Mouse (Mus musculus): ENCODE data around the gene B3gnt9. TPM values are rescaled to one million over a fixed set of nuclear protein-coding genes. Genes with fewer than 3 reads are reported as not detected.

B3gnt9 gene
- polyA plus RNA-seq, 1 experiment from 2014 or later, result 6.3 TPM

- Histone ChIP-seq H3K27me3 (ENCODE audit: control insufficient read depth, insufficient read depth, low read length) (peaks cover 87% of the 10 kb centered on the region), H3K4me1 (replicated peaks; ENCODE audit: control insufficient read depth, insufficient read depth, low read length) (peaks cover 13% of the 10 kb centered on the region; the same call in 1 of the 2 replicates), H3K4me3 (ENCODE audit: low read depth, low read length) (no peak overlapping the region), H3K9ac (ENCODE audit: low read depth, low read length) (no peak overlapping the region), H3K36me3 (ENCODE audit: control insufficient read depth, insufficient read depth, low read length) (no peaks in the 10 kb centered on the region), H3K27ac (ENCODE audit: low read depth, low read length) (no peak overlapping the region), H3K9me3 (ENCODE audit: control insufficient read depth, low read length) (no peaks in the 10 kb centered on the region), H3K4me2 (replicated peaks; ENCODE audit: low read depth, low read length) (no peak overlapping the region)
- DNase-seq (ENCODE audit: low spot score), result no peak
- ATAC-seq (ENCODE audit: low FRiP score), result no peak
- 7% methylated on average over 13 of the region's 13 CpGs for WGBS
Measured at GRCm38 (mm10) chr8:105266775-105267174, 11.8 kb upstream of the B3gnt9 start.

GRCm38 (mm10) chr8:105265128-105265527 lies 10.2 kb upstream of the B3gnt9 start:
- Histone ChIP-seq H3K4me3 (ENCODE audit: low read depth, low read length) (peak overlapping the region; percentile 60; the same call in 1 of the 2 replicates), H3K27me3 (ENCODE audit: control insufficient read depth, insufficient read depth, low read length) (peaks cover 81% of the 10 kb centered on the region), H3K4me1 (replicated peaks; ENCODE audit: control insufficient read depth, insufficient read depth, low read length) (peaks cover 8% of the 10 kb centered on the region; the same call in 1 of the 2 replicates), H3K27ac (ENCODE audit: low read depth, low read length) (no peak overlapping the region), H3K36me3 (ENCODE audit: control insufficient read depth, insufficient read depth, low read length) (no peaks in the 10 kb centered on the region), H3K9ac (ENCODE audit: low read depth, low read length) (no peak overlapping the region), H3K4me2 (replicated peaks; ENCODE audit: low read depth, low read length) (0 out of 2 replicates have a peak overlapping the region, but pooled peaks have one; percentile 81), H3K9me3 (ENCODE audit: control insufficient read depth, low read length) (no peaks in the 10 kb centered on the region)
- 15% methylated on average over 10 of the region's 10 CpGs for WGBS
- DNase-seq (ENCODE audit: low spot score) (peak; percentile 23), ATAC-seq (ENCODE audit: low FRiP score) (no peak)

- WGBS, result 2% methylated on average over 54 of the region's 54 CpGs
- ATAC-seq (ENCODE audit: low FRiP score), result peak; percentile 17; the same call in 1 of the 2 replicates
Measured at GRCm38 (mm10) chr8:105264024-105264982, 9.3 kb upstream of the B3gnt9 start, which contains the start of the genes Tradd and Fbxl8. Tradd (minus strand) TSS chr8:105264609. Fbxl8 (plus strand) TSS chr8:105264648.

GRCm38 (mm10) chr8:105263244-105263912 lies 8.4 kb upstream of the B3gnt9 start:
- WGBS, result 39% methylated on average over 16 of the region's 16 CpGs
- Histone ChIP-seq H3K27me3 (ENCODE audit: control insufficient read depth, insufficient read depth, low read length) (peaks cover 80% of the 10 kb centered on the region), H3K4me2 (replicated peaks; ENCODE audit: low read depth, low read length) (no peak overlapping the region), H3K36me3 (ENCODE audit: control insufficient read depth, insufficient read depth, low read length) (no peaks in the 10 kb centered on the region), H3K9me3 (ENCODE audit: control insufficient read depth, low read length) (no peaks in the 10 kb centered on the region), H3K9ac (ENCODE audit: low read depth, low read length) (no peak overlapping the region), H3K27ac (ENCODE audit: low read depth, low read length) (no peak overlapping the region), H3K4me3 (ENCODE audit: low read depth, low read length) (no peak overlapping the region), H3K4me1 (replicated peaks; ENCODE audit: control insufficient read depth, insufficient read depth, low read length) (peaks cover 6% of the 10 kb centered on the region; the same call in 1 of the 2 replicates)
- ATAC-seq (ENCODE audit: low FRiP score), result no peak
- no peak for DNase-seq (ENCODE audit: low spot score)

More at GRCm38 (mm10) chr8:105264024-105264982, 9.3 kb upstream of the B3gnt9 start, which contains the start of the genes Tradd and Fbxl8:
- no peaks in the 10 kb centered on the region for H3K9me3 ChIP-seq (ENCODE audit: control insufficient read depth, low read length)
- peak within 1 kb of the TSS; percentile 60 for H3K4me3 ChIP-seq (ENCODE audit: low read depth, low read length)
- H3K4me1 ChIP-seq (replicated peaks; ENCODE audit: control insufficient read depth, insufficient read depth, low read length), result peaks cover 8% of the 10 kb centered on the region; the same call in 1 of the 2 replicates
- peaks cover 80% of the 10 kb centered on the region for H3K27me3 ChIP-seq (ENCODE audit: control insufficient read depth, insufficient read depth, low read length)
- H3K27ac ChIP-seq (ENCODE audit: low read depth, low read length), result no peak within 1 kb of the TSS
- H3K36me3 ChIP-seq (ENCODE audit: control insufficient read depth, insufficient read depth, low read length), result no peaks in the 10 kb centered on the region
- peak within 1 kb of the TSS; percentile 81 for H3K4me2 ChIP-seq (replicated peaks; ENCODE audit: low read depth, low read length)
- DNase-seq (ENCODE audit: low spot score), result peak; percentile 69
- H3K9ac ChIP-seq (ENCODE audit: low read depth, low read length), result peak within 1 kb of the TSS; percentile 53

- Histone ChIP-seq H3K9ac (ENCODE audit: low read depth, low read length) (no peak overlapping the region), H3K9me3 (ENCODE audit: control insufficient read depth, low read length) (no peaks in the 10 kb centered on the region), H3K4me2 (replicated peaks; ENCODE audit: low read depth, low read length) (no peak overlapping the region), H3K27ac (ENCODE audit: low read depth, low read length) (no peak overlapping the region), H3K4me3 (ENCODE audit: low read depth, low read length) (no peak overlapping the region), H3K27me3 (ENCODE audit: control insufficient read depth, insufficient read depth, low read length) (peaks cover 71% of the 10 kb centered on the region), H3K36me3 (ENCODE audit: control insufficient read depth, insufficient read depth, low read length) (no peaks in the 10 kb centered on the region), H3K4me1 (replicated peaks; ENCODE audit: control insufficient read depth, insufficient read depth, low read length) (peaks cover 2% of the 10 kb centered on the region; the same call in 1 of the 2 replicates)
- 86% methylated on average over 12 of the region's 12 CpGs for WGBS
- ATAC-seq (ENCODE audit: low FRiP score), result no peak
- no peak for DNase-seq (ENCODE audit: low spot score)
Measured at GRCm38 (mm10) chr8:105261326-105261980, 6.5 kb upstream of the B3gnt9 start.

GRCm38 (mm10) chr8:105260371-105261099 lies 5.6 kb upstream of the B3gnt9 start:
- Histone ChIP-seq H3K27ac (ENCODE audit: low read depth, low read length) (no peak overlapping the region), H3K4me2 (replicated peaks; ENCODE audit: low read depth, low read length) (no peak overlapping the region), H3K9me3 (ENCODE audit: control insufficient read depth, low read length) (no peaks in the 10 kb centered on the region), H3K4me3 (ENCODE audit: low read depth, low read length) (no peak overlapping the region), H3K9ac (ENCODE audit: low read depth, low read length) (no peak overlapping the region), H3K4me1 (replicated peaks; ENCODE audit: control insufficient read depth, insufficient read depth, low read length) (peaks cover 2% of the 10 kb centered on the region; the same call in 1 of the 2 replicates), H3K36me3 (ENCODE audit: control insufficient read depth, insufficient read depth, low read length) (no peaks in the 10 kb centered on the region), H3K27me3 (ENCODE audit: control insufficient read depth, insufficient read depth, low read length) (peaks cover 72% of the 10 kb centered on the region)
- DNase-seq (ENCODE audit: low spot score) (no peak), ATAC-seq (ENCODE audit: low FRiP score) (no peak)
- WGBS, result 63% methylated on average over 7 of the region's 7 CpGs

- DNase-seq (ENCODE audit: low spot score) (peak; percentile 94), ATAC-seq (ENCODE audit: low FRiP score) (peak; percentile 73)
- no peaks in the 10 kb centered on the region for H3K9me3 ChIP-seq (ENCODE audit: control insufficient read depth, low read length)
- no peak overlapping the region for H3K9ac ChIP-seq (ENCODE audit: low read depth, low read length)
- peak overlapping the region; percentile 72 for H3K4me2 ChIP-seq (replicated peaks; ENCODE audit: low read depth, low read length)
- H3K36me3 ChIP-seq (ENCODE audit: control insufficient read depth, insufficient read depth, low read length), result no peaks in the 10 kb centered on the region
- WGBS, result 5% methylated on average over 30 of the region's 30 CpGs
- no peak overlapping the region for H3K27ac ChIP-seq (ENCODE audit: low read depth, low read length)
- peak overlapping the region; percentile 33 for H3K4me3 ChIP-seq (ENCODE audit: low read depth, low read length)
- peaks cover 70% of the 10 kb centered on the region for H3K27me3 ChIP-seq (ENCODE audit: control insufficient read depth, insufficient read depth, low read length)
- H3K4me1 ChIP-seq (replicated peaks; ENCODE audit: control insufficient read depth, insufficient read depth, low read length), result peaks cover 4% of the 10 kb centered on the region; the same call in 1 of the 2 replicates
Measured at GRCm38 (mm10) chr8:105259721-105260320, 4.9 kb upstream of the B3gnt9 start.

All from hindbrain, embryonic 11.5 days (tissue).